Mouse (Mus musculus): ENCODE data around the gene Podn. TPM values are rescaled to one million over a fixed set of nuclear protein-coding genes. Genes with fewer than 3 reads are reported as not detected.

Gene Podn
- polyA plus RNA-seq, 1 experiment from 2014 or later: 6.5 TPM

DNA sequence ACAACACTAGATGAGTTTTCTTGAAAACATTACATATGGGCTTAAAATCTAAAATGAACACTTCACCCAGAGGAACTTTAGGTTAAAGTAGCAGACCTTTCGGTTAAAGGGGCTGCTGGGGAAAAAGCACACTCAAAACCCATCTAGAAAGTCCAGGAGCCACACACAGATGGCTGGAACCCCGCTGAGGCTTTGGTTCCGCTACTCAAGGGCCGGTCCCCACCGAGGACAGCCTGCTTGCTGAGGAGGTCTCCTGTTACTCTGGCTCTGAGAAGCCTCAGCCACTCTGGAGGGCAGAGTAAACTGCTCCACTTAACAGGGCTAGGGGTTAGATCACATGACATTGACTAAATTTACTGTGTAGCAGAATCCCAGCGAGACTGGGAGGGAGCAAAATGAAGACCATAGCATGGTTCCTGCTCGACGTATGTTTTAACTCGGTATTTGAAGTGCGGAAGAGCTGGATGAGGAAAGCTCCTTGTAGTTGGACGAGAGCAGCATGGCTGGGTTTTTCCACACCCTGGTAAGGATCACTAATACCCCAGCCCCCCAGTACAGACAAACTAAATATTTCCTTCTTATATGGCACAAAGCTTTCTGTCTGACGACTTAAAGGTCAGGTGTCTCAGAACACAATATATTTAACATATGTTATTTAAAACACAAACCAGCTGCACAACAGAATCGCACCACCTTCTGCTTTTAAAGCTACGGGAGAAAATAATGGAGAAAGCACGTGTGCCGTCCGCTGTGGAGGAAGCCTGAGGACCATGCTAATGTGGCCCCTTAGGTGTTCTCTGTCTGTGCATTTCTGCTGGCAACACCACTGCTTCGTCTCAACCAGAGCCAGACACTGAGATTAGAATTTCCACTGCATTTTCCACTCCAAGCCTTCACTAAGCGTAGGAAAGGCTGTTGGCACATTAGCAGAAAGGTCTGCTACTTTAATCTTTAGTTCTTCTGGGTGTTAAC lies 50.8 kb downstream of the Podn start:
- H3K4me2 ChIP-seq (replicated peaks; ENCODE audit: low read depth): no peak overlapping the region
- no peak overlapping the region for H3K4me3 ChIP-seq (ENCODE audit: low read depth, low read length)
- no peak overlapping the region for H3K27ac ChIP-seq (ENCODE audit: low read depth, low read length)
- H3K9me3 ChIP-seq (ENCODE audit: control insufficient read depth): no peaks in the 10 kb centered on the region
- TF ChIP-seq CTCF (IDR thresholded peaks at IDR 0.05; ENCODE audit: low read depth): no peak
- no peak for ATAC-seq
- no peaks in the 10 kb centered on the region for H3K4me1 ChIP-seq (replicated peaks; ENCODE audit: control insufficient read depth, insufficient read depth, low read length)
- H3K27me3 ChIP-seq (replicated peaks; ENCODE audit: control insufficient read depth, insufficient read depth, low read length): no peaks in the 10 kb centered on the region
- no peak overlapping the region for H3K9ac ChIP-seq (ENCODE audit: low read depth, low read length)
- peaks cover 72% of the 10 kb centered on the region for H3K36me3 ChIP-seq (ENCODE audit: control insufficient read depth, insufficient read depth)
- WGBS: 82% methylated on average over 19 of the region's 19 CpGs

DNA sequence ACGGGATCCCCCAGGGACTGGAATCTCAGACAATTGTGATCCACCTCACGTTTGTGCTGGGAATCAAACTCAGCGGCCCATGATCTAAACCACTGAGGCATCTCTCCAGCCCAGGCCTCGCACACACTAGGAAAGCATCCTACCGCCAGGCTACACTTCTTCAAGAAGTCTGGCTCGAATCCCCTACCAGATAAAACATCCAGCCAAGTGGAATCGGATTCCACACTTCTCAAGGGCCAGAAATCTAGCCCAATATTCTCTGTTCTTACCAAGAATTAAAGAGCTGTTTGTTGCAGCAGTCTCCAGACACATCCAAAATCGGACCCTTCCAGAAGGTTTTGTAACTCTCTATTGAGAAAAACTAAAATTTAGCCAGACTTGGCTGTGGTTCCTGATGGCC lies 59.2 kb downstream of the Podn start:
- H3K4me3 ChIP-seq (ENCODE audit: low read depth, low read length): no peak overlapping the region
- no peak for ATAC-seq
- H3K27me3 ChIP-seq (replicated peaks; ENCODE audit: control insufficient read depth, insufficient read depth, low read length): peaks cover 10% of the 10 kb centered on the region; the same call in 1 of the 2 replicates
- H3K4me1 ChIP-seq (replicated peaks; ENCODE audit: control insufficient read depth, insufficient read depth, low read length): no peaks in the 10 kb centered on the region
- H3K4me2 ChIP-seq (replicated peaks; ENCODE audit: low read depth): no peak overlapping the region
- no peak for TF ChIP-seq CTCF (IDR thresholded peaks at IDR 0.05; ENCODE audit: low read depth)
- no peak overlapping the region for H3K27ac ChIP-seq (ENCODE audit: low read depth, low read length)
- H3K9ac ChIP-seq (ENCODE audit: low read depth, low read length): no peak overlapping the region
- 83% methylated on average over 8 of the region's 8 CpGs for WGBS
- H3K9me3 ChIP-seq (ENCODE audit: control insufficient read depth): no peaks in the 10 kb centered on the region
- peaks cover 8% of the 10 kb centered on the region for H3K36me3 ChIP-seq (ENCODE audit: control insufficient read depth, insufficient read depth)

GRCm38 (mm10) chr4:108033041-108033764 lies 63.0 kb downstream of the Podn start:
- Histone ChIP-seq H3K27ac (ENCODE audit: low read depth, low read length) (no peak overlapping the region), H3K9me3 (ENCODE audit: control insufficient read depth) (no peaks in the 10 kb centered on the region), H3K4me3 (ENCODE audit: low read depth, low read length) (no peak overlapping the region), H3K36me3 (ENCODE audit: control insufficient read depth, insufficient read depth) (no peaks in the 10 kb centered on the region), H3K27me3 (replicated peaks; ENCODE audit: control insufficient read depth, insufficient read depth, low read length) (peaks cover 18% of the 10 kb centered on the region), H3K4me2 (replicated peaks; ENCODE audit: low read depth) (no peak overlapping the region), H3K9ac (ENCODE audit: low read depth, low read length) (no peak overlapping the region), H3K4me1 (replicated peaks; ENCODE audit: control insufficient read depth, insufficient read depth, low read length) (no peaks in the 10 kb centered on the region; the same call in 1 of the 2 replicates)
- TF ChIP-seq CTCF (IDR thresholded peaks at IDR 0.05; ENCODE audit: low read depth): no peak
- ATAC-seq: no peak
- 84% methylated on average over 8 of the region's 8 CpGs for WGBS

DNA sequence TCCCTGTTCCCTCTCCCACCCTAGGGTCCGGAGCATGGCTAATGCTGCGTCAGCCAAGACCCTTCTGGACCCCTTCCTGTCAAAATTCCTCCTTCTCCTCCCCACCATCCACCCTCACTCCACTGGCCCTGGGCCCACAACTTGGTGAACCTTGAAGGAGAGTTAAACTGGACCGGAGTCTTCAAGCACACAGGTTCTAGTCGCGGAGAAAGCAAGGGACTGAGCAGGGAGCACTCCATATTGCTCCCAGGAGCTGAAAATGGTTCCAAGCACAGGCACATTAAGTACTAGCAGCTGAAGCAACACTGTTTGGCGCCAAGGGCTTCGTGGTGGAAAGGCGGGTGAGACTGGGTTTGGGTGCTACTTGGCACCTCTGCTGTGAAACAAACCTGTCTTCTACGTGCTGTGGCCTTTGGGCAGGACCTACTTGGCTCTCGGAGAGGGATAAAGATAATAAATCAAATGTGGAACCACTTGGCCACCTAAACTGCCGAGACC lies 63.8 kb downstream of the Podn start:
- no peak for ATAC-seq
- no peaks in the 10 kb centered on the region for H3K36me3 ChIP-seq (ENCODE audit: control insufficient read depth, insufficient read depth)
- H3K4me3 ChIP-seq (ENCODE audit: low read depth, low read length): peak overlapping the region; percentile 59
- TF ChIP-seq CTCF (IDR thresholded peaks at IDR 0.05; ENCODE audit: low read depth): no peak
- H3K27ac ChIP-seq (ENCODE audit: low read depth, low read length): no peak overlapping the region
- H3K4me1 ChIP-seq (replicated peaks; ENCODE audit: control insufficient read depth, insufficient read depth, low read length): no peaks in the 10 kb centered on the region; the same call in 1 of the 2 replicates
- peaks cover 18% of the 10 kb centered on the region for H3K27me3 ChIP-seq (replicated peaks; ENCODE audit: control insufficient read depth, insufficient read depth, low read length)
- peak overlapping the region; percentile 99 for H3K4me2 ChIP-seq (replicated peaks; ENCODE audit: low read depth)
- no peaks in the 10 kb centered on the region for H3K9me3 ChIP-seq (ENCODE audit: control insufficient read depth)
- peak overlapping the region; percentile 55; the same call in 1 of the 2 replicates for H3K9ac ChIP-seq (ENCODE audit: low read depth, low read length)
- WGBS: 56% methylated on average over 11 of the region's 11 CpGs

DNA sequence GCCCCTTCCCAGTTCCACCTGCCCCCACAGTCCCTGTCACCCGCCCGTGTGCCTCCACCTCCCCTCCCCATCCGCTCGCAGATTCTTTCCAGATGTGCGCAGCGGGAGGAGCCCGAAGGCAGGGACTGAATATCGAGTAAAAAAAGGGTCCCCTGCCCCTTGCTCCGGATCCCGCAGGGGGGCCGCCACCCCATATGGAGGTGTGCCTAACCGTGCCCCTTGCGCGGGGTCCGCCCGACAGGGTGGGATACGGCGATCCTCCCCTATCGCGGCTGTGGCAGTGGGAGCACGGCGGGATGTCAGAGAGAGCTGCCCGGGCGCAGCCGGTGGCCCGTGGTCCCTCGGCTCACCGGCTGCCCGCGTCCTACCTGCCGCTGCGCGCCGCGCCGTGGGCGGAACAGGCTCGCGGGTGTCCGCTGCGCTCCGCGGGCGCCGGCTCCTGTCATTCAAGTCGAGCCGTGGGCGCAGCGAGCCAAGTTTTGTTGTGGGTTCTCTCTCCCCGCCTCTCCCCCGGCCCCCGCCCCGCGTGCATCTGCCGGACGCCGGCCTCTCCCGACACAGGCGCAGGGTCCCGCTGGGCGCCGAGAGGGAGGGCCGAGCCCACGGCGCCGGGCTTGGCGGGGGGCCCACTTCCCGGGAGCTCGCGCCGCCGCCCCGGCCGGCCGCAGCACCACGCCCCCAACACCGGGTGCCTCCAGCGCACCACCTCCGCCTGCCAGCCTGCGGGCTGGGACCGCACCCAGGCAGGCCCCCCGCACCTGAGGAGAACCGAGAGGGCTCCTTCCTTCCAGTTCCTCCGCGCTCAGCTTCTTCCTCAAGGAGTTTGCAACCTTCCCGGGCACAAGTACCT lies 64.5 kb downstream of the Podn start:
- peak; percentile 9; the same call in 1 of the 2 replicates for ATAC-seq
- no peak for TF ChIP-seq CTCF (IDR thresholded peaks at IDR 0.05; ENCODE audit: low read depth)
- H3K27me3 ChIP-seq (replicated peaks; ENCODE audit: control insufficient read depth, insufficient read depth, low read length): peaks cover 18% of the 10 kb centered on the region
- H3K36me3 ChIP-seq (ENCODE audit: control insufficient read depth, insufficient read depth): no peaks in the 10 kb centered on the region
- under 1% methylated on average over 74 of the region's 86 CpGs for WGBS
- no peak overlapping the region for H3K27ac ChIP-seq (ENCODE audit: low read depth, low read length)
- H3K9me3 ChIP-seq (ENCODE audit: control insufficient read depth): no peaks in the 10 kb centered on the region
- H3K4me3 ChIP-seq (ENCODE audit: low read depth, low read length): peak overlapping the region; percentile 59
- H3K4me1 ChIP-seq (replicated peaks; ENCODE audit: control insufficient read depth, insufficient read depth, low read length): peaks cover 3% of the 10 kb centered on the region; the same call in 1 of the 2 replicates
- H3K4me2 ChIP-seq (replicated peaks; ENCODE audit: low read depth): peak overlapping the region; percentile 99
- H3K9ac ChIP-seq (ENCODE audit: low read depth, low read length): peak overlapping the region; percentile 55

All from intestine, postnatal 0 days (tissue).